10 mouse cellular contexts compared by ENCODE assay signal in the genomic region with DNA sequence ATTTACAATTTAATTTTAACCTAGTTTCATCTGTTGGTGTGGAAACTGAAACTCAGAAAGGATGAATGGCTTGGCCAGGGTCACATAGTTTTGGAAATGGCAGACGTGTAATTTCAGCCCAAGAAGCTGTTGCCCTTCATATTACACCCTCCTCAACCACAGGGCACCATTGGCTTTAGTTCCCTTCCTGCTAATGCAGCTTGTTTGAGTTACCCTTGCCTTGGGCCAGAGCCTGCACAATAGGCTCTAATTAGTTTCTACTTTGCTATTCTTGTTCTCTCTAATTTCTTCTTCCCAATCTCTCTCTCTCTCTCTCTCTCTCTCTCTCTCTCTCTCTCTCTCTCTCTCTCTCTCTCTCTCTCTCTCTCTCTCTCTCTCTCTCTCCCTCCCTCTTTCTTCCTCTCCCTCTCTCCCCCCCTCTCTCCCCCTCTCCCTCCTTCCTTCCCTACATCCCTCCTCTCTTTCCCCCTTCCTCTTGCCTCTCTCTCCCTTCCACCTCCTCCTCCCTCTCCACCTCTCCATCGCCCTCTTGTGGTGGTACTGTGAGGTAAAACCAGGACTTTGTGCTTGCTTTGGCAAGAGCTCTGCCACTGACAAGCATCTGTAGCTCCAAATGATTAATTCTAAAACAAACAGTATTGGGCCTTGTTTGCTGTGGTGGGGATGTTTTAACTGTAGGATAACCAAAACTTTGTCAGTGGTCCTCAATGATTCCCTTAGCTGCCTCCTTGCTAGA. TPM values are rescaled to one million over a fixed set of nuclear protein-coding genes. Genes with fewer than 3 reads are reported as not detected.
DNase-seq lines count a peak whose midpoint lies in the region; ATAC-seq and TF ChIP-seq lines count a peak whose summit lies in the region.
"Had no signal": no experiment of that assay in that cellular context is flagged by ENCODE, and none has a peak within 500 bp of the region (broad histone marks: within the 10 kb centered on the region; RNA-seq: fewer than 3 reads in every experiment).

No protein-coding gene starts in this region.

- no peak for TF ChIP-seq CTCF in thymus, adult 2 months (IDR thresholded peaks at IDR 0.05; ENCODE audit: borderline replicate concordance, control insufficient read depth, extremely low read depth, insufficient read depth, low read length, poor library complexity)
- peak; percentile 78 for TF ChIP-seq CTCF in intestine, postnatal 0 days (IDR thresholded peaks at IDR 0.05; ENCODE audit: low read depth)

- H3K4me2 ChIP-seq in embryonic facial prominence, embryonic 14.5 days (ENCODE audit: low read depth, low read length) = no peak overlapping the region
- no peak overlapping the region for H3K4me2 ChIP-seq in intestine, postnatal 0 days (replicated peaks; ENCODE audit: low read depth)
- H3K4me2 ChIP-seq: heart, embryonic 13.5 days had no signal

- H3K4me1 ChIP-seq in thymus, adult 2 months (replicated peaks; ENCODE audit: control insufficient read depth, insufficient read depth, low read length) = no peaks in the 10 kb centered on the region
- H3K4me1 ChIP-seq in embryonic facial prominence, embryonic 14.5 days (ENCODE audit: control insufficient read depth, insufficient read depth, low read length) = no peaks in the 10 kb centered on the region
- no peaks in the 10 kb centered on the region for H3K4me1 ChIP-seq in intestine, postnatal 0 days (replicated peaks; ENCODE audit: control insufficient read depth, insufficient read depth, low read length)

- no peaks in the 10 kb centered on the region for H3K36me3 ChIP-seq in thymus, adult 2 months (ENCODE audit: control insufficient read depth, insufficient read depth, low read length)
- H3K36me3 ChIP-seq in embryonic facial prominence, embryonic 14.5 days (ENCODE audit: control insufficient read depth, insufficient read depth, low read length) = no peaks in the 10 kb centered on the region
- H3K36me3 ChIP-seq in intestine, postnatal 0 days (ENCODE audit: control insufficient read depth, insufficient read depth) = no peaks in the 10 kb centered on the region
- H3K36me3 ChIP-seq: heart, embryonic 13.5 days had no signal

- no peak for ATAC-seq in embryonic facial prominence, embryonic 14.5 days (ENCODE audit: low read depth)
- ATAC-seq in intestine, postnatal 0 days = no peak

- H3K4me3 ChIP-seq in thymus, adult 2 months (ENCODE audit: control insufficient read depth, insufficient read depth, low read length) = no peak overlapping the region
- no peak overlapping the region for H3K4me3 ChIP-seq in embryonic facial prominence, embryonic 14.5 days (ENCODE audit: low read depth, low read length)
- no peak overlapping the region for H3K4me3 ChIP-seq in intestine, postnatal 0 days (ENCODE audit: low read depth, low read length)
- H3K4me3 ChIP-seq: heart, embryonic 13.5 days; myocyte had no signal

- peak; percentile 31 to 82 for DNase-seq in adrenal gland, adult (ENCODE audit: inconsistent age in 2 of 2, low spot score in 1 of 2)
- no peak for DNase-seq in adrenal gland, adult 8-10 months
- peak; percentile 41 for DNase-seq in thymus, adult 2 months
- DNase-seq in thymus, adult 18-20 months = no peak
- DNase-seq in embryonic facial prominence, embryonic 14.5 days (ENCODE audit: low spot score) = peak; percentile 21
- DNase-seq in lung, adult 18-20 months = peak; percentile 6 to 14
- peak; percentile 60 for DNase-seq in right cerebral cortex, postnatal 4 days

- 38% methylated on average over 2 of the region's 2 CpGs for WGBS in thymus, adult 2 months
- 17% methylated on average over 2 of the region's 2 CpGs for WGBS in embryonic facial prominence, embryonic 14.5 days
- 35% methylated on average over 2 of the region's 2 CpGs for WGBS in intestine, postnatal 0 days

- no peak overlapping the region for H3K27ac ChIP-seq in thymus, adult 2 months (ENCODE audit: control insufficient read depth, insufficient read depth, low read length)
- H3K27ac ChIP-seq in embryonic facial prominence, embryonic 14.5 days (replicated peaks; ENCODE audit: low read depth, low read length) = no peak overlapping the region
- no peak overlapping the region for H3K27ac ChIP-seq in intestine, postnatal 0 days (ENCODE audit: low read depth, low read length)
- H3K27ac ChIP-seq: heart, embryonic 13.5 days had no signal

- H3K27me3 ChIP-seq in thymus, adult 2 months (ENCODE audit: control insufficient read depth, insufficient read depth, low read length) = no peaks in the 10 kb centered on the region
- no peaks in the 10 kb centered on the region for H3K27me3 ChIP-seq in embryonic facial prominence, embryonic 14.5 days (replicated peaks; ENCODE audit: control insufficient read depth, insufficient read depth, low read length)
- H3K27me3 ChIP-seq in intestine, postnatal 0 days (replicated peaks; ENCODE audit: control insufficient read depth, insufficient read depth, low read length) = no peaks in the 10 kb centered on the region
- H3K27me3 ChIP-seq: heart, embryonic 13.5 days had no signal

- no peak overlapping the region for H3K9ac ChIP-seq in embryonic facial prominence, embryonic 14.5 days (ENCODE audit: low read depth, low read length)
- H3K9ac ChIP-seq in intestine, postnatal 0 days (ENCODE audit: low read depth, low read length) = no peak overlapping the region
- H3K9ac ChIP-seq: heart, embryonic 13.5 days had no signal

- no peaks in the 10 kb centered on the region for H3K9me3 ChIP-seq in embryonic facial prominence, embryonic 14.5 days (ENCODE audit: control insufficient read depth, low read length)
- H3K9me3 ChIP-seq in intestine, postnatal 0 days (ENCODE audit: control insufficient read depth) = no peaks in the 10 kb centered on the region
- H3K9me3 ChIP-seq: heart, embryonic 13.5 days had no signal

- TF ChIP-seq POLR2A in thymus, adult 2 months (IDR thresholded peaks at IDR 0.05; ENCODE audit: control insufficient read depth, extremely low read depth, insufficient read depth, low read length, poor library complexity) = no peak

RNA-seq across cellular contexts. Expression of a gene that starts 51.8 kb away (rescaled TPM):
- 1 to 10 TPM; 5.9 to 6.7 (median 6.5) TPM for total RNA-seq in adrenal gland, adult 8-10 months (2022)
- polyA plus RNA-seq in thymus, adult 2 months (2012; rRNA removed) = 0.18 and 0.22 TPM in 2 replicates
- 1.3 and 1.5 TPM in 2 replicates for polyA plus RNA-seq in embryonic facial prominence, embryonic 14.5 days (2014; fragmentation: Nextera tagmentation; extraction: Ambion mirVana)
- polyA plus RNA-seq in intestine, postnatal 0 days (2015; fragmentation: Nextera tagmentation; extraction: Ambion mirVana) = 0.25 and 0.30 TPM in 2 replicates
- polyA plus RNA-seq: myocyte had no signal

Comparison
In these comparisons a context has a peak if more than half of its experiments do, and no peak if none do; other contexts are left out.
1. DNase-seq: peak in adrenal gland, adult (2 of 2), thymus, adult 2 months (single experiment), embryonic facial prominence, embryonic 14.5 days (single experiment), lung, adult 18-20 months (2 of 2) and right cerebral cortex, postnatal 4 days (single experiment); none in adrenal gland, adult 8-10 months (single experiment) and thymus, adult 18-20 months (0 of 2).